Comparison of ENCODE assay signal across 8 mouse cellular contexts in genomic region chr9:70503015-70503603, GRCm38 (mm10). TPM values are rescaled to one million over a fixed set of nuclear protein-coding genes. Genes with fewer than 3 reads are reported as not detected.
DNase-seq lines count a peak whose midpoint lies in the region; ATAC-seq and TF ChIP-seq lines count a peak whose summit lies in the region.

No protein-coding gene starts in this region.

- WGBS in heart, adult 2 months: under 1% methylated on average over 57 of the region's 70 CpGs
- WGBS in lung, adult 2 months: under 1% methylated on average over 54 of the region's 70 CpGs
- under 1% methylated on average over 62 of the region's 70 CpGs for WGBS in neural tube, embryonic 12.5 days

- TF ChIP-seq EP300 in heart, adult 2 months (IDR thresholded peaks at IDR 0.05; ENCODE audit: insufficient read depth, low read depth, low read length): no peak

- H3K27ac ChIP-seq in heart, adult 2 months: peak overlapping the region; percentile 98
- H3K27ac ChIP-seq in neural tube, embryonic 12.5 days: peak overlapping the region; percentile 99

- H3K36me3 ChIP-seq in heart, adult 2 months (ENCODE audit: control insufficient read depth, insufficient read depth, low read length): peaks cover 28% of the 10 kb centered on the region
- H3K36me3 ChIP-seq in neural tube, embryonic 12.5 days: no peaks in the 10 kb centered on the region

- H3K4me1 ChIP-seq in heart, adult 2 months (ENCODE audit: control insufficient read depth, insufficient read depth, low read length): peaks cover 6% of the 10 kb centered on the region
- H3K4me1 ChIP-seq in lung, adult 2 months (ENCODE audit: control insufficient read depth, insufficient read depth, low read length): peaks cover 3% of the 10 kb centered on the region; the same call in 1 of the 2 replicates
- H3K4me1 ChIP-seq in neural tube, embryonic 12.5 days: peaks cover 10% of the 10 kb centered on the region

- H3K4me3 ChIP-seq in heart, adult 2 months: peak overlapping the region; percentile 95
- H3K4me3 ChIP-seq in lung, adult 2 months (replicated peaks; ENCODE audit: extremely low read depth, low read depth, low read length): peak overlapping the region; percentile 70
- H3K4me3 ChIP-seq in neural tube, embryonic 12.5 days: peak overlapping the region; percentile 96

- ATAC-seq in neural tube, embryonic 12.5 days (ENCODE audit: low FRiP score, low read depth): peak; percentile 94

- peak overlapping the region; percentile 62 for H3K4me2 ChIP-seq in neural tube, embryonic 12.5 days (replicated peaks)

- H3K9me3 ChIP-seq in neural tube, embryonic 12.5 days: no peaks in the 10 kb centered on the region

- TF ChIP-seq POLR2A in heart, adult 2 months (IDR thresholded peaks at IDR 0.05; ENCODE audit: insufficient read depth, low read depth, low read length): no peak
- 0 out of 2 replicates have a peak, but pooled peaks have one; percentile 30 for TF ChIP-seq POLR2A in lung, adult 2 months (IDR thresholded peaks at IDR 0.05; ENCODE audit: borderline replicate concordance, extremely low read depth, low read depth, low read length)

- DNase-seq in A20 (ENCODE audit: low read depth, low spot score) (peak; percentile 85), ZHBTc4 (ENCODE audit: low read depth, low spot score) (peak; percentile 61)
- peak; percentile 79 for DNase-seq in embryo, embryonic 9.5 days (ENCODE audit: extremely low spot score)
- DNase-seq in heart, adult 2 months: peak; percentile 83 to 85
- DNase-seq in kidney, adult 9 months: peak; percentile 56
- DNase-seq in lung, adult 2 months: peak; percentile 68
- peak; percentile 75 for DNase-seq in thymus, postnatal 14 days

- intact Hi-C loops in heart, adult 2 months (cut with DNase I): loop anchor here (2.0 kb wide), 2 partner anchors 40 to 296 kb away; partner anchors contain the start of genes Myo1e and Sltm

- no peaks in the 10 kb centered on the region for H3K79me2 ChIP-seq in heart, adult 2 months (replicated peaks; ENCODE audit: control insufficient read depth, insufficient read depth, low read length)

- no peaks in the 10 kb centered on the region for H3K27me3 ChIP-seq in heart, adult 2 months (ENCODE audit: control insufficient read depth, insufficient read depth, low read length)
- no peaks in the 10 kb centered on the region for H3K27me3 ChIP-seq in neural tube, embryonic 12.5 days (replicated peaks)

- TF ChIP-seq CTCF in heart, adult 2 months (IDR thresholded peaks at IDR 0.05): no peak
- no peak for TF ChIP-seq CTCF in lung, adult 2 months (IDR thresholded peaks at IDR 0.05; ENCODE audit: insufficient read depth, low read length)

- peak overlapping the region; percentile 96 for H3K9ac ChIP-seq in heart, adult 2 months (ENCODE audit: low read depth, low read length)
- peak overlapping the region; percentile 98 for H3K9ac ChIP-seq in neural tube, embryonic 12.5 days

RNA-seq across cellular contexts. Expression of gene Rnf111, which starts 0.4 kb away (rescaled TPM):
- 10 to 100 TPM; 19.4 to 19.8 TPM for total RNA-seq in heart, adult 2 months (2021)
- 25.2 and 25.7 TPM in 2 replicates for polyA plus RNA-seq in heart, adult 2 months (2012; rRNA removed)
- 40.4 and 41.9 TPM in 2 replicates for polyA plus RNA-seq in lung, adult 2 months (2012; rRNA removed)
- polyA plus RNA-seq in neural tube, embryonic 12.5 days (2016; fragmentation: Nextera tagmentation; extraction: Ambion mirVana): 45.2 and 48.2 TPM in 2 replicates

RNA-seq across cellular contexts. Expression of gene Sltm, which starts 39.4 kb away (rescaled TPM):
- total RNA-seq in heart, adult 2 months (2021): 10 to 100 TPM; 20.9 to 21.9 TPM
- 6.4 and 8.9 TPM in 2 replicates for polyA plus RNA-seq in heart, adult 2 months (2012; rRNA removed)
- polyA plus RNA-seq in lung, adult 2 months (2012; rRNA removed): 5.8 and 9.0 TPM in 2 replicates
- polyA plus RNA-seq in neural tube, embryonic 12.5 days (2016; fragmentation: Nextera tagmentation; extraction: Ambion mirVana): 73.8 and 83.1 TPM in 2 replicates

Comparison
In these comparisons a context has a peak if more than half of its experiments do, and no peak if none do; other contexts are left out.
1. Peak in every context shown above with its lines: DNase-seq, ATAC-seq, H3K4me3 ChIP-seq and H3K27ac ChIP-seq.